Mouse (Mus musculus): ENCODE results near the gene Rapgef4. TPM values are rescaled to one million over a fixed set of nuclear protein-coding genes. Genes with fewer than 3 reads are reported as not detected.

The Rapgef4 gene
- total RNA-seq (2014; rRNA removed; ENCODE audit: low replicate concordance) (5.5 and 11.9 TPM in 2 replicates), polyA plus RNA-seq (2015; fragmentation: Nextera tagmentation; extraction: Ambion mirVana) (5.1 and 5.3 TPM in 2 replicates)

GRCm38 (mm10) chr2:71980771-71981342, at the start of gene Rapgef4:
Gene Rapgef4, plus strand, starts transcription at chr2:71981240.
- H3K9me3 ChIP-seq (replicated peaks; ENCODE audit: control insufficient read depth, low read length): no peaks in the 10 kb centered on the region
- H3K27me3 ChIP-seq (ENCODE audit: control insufficient read depth, insufficient read depth, low read length): peaks cover 11% of the 10 kb centered on the region; the same call in 1 of the 2 replicates
- H3K36me3 ChIP-seq (replicated peaks; ENCODE audit: control insufficient read depth, insufficient read depth, low read length): no peaks in the 10 kb centered on the region
- no peak within 1 kb of the TSS for H3K27ac ChIP-seq (ENCODE audit: low read depth)
- H3K9ac ChIP-seq (replicated peaks; ENCODE audit: low read depth, low read length): peak within 1 kb of the TSS; percentile 58
- no peak for TF ChIP-seq EP300 (IDR thresholded peaks at IDR 0.05; ENCODE audit: low read depth)
- H3K4me1 ChIP-seq (ENCODE audit: control insufficient read depth, insufficient read depth): peaks cover 5% of the 10 kb centered on the region; the same call in 1 of the 2 replicates
- H3K4me2 ChIP-seq (ENCODE audit: low read depth, low read length): peak within 1 kb of the TSS; percentile 92
- no peak for DNase-seq (ENCODE audit: low spot score)
- H3K4me3 ChIP-seq (ENCODE audit: low read depth, low read length): peak within 1 kb of the TSS; percentile 53
- 2% methylated on average over 43 of the region's 52 CpGs for WGBS
- peak; percentile 70 for ATAC-seq (ENCODE audit: insufficient read depth, low read depth)

- Histone ChIP-seq H3K4me2 (ENCODE audit: low read depth, low read length) (no peak overlapping the region), H3K36me3 (replicated peaks; ENCODE audit: control insufficient read depth, insufficient read depth, low read length) (no peaks in the 10 kb centered on the region), H3K9ac (replicated peaks; ENCODE audit: low read depth, low read length) (no peak overlapping the region), H3K27ac (ENCODE audit: low read depth) (no peak overlapping the region), H3K4me1 (ENCODE audit: control insufficient read depth, insufficient read depth) (peaks cover 6% of the 10 kb centered on the region; the same call in 1 of the 2 replicates), H3K27me3 (ENCODE audit: control insufficient read depth, insufficient read depth, low read length) (no peaks in the 10 kb centered on the region), H3K9me3 (replicated peaks; ENCODE audit: control insufficient read depth, low read length) (no peaks in the 10 kb centered on the region), H3K4me3 (ENCODE audit: low read depth, low read length) (no peak overlapping the region)
- WGBS: 79% methylated on average over 8 of the region's 8 CpGs
- DNase-seq (ENCODE audit: low spot score) (no peak), ATAC-seq (ENCODE audit: insufficient read depth, low read depth) (no peak)
- TF ChIP-seq CTCF (IDR thresholded peaks at IDR 0.05; ENCODE audit: low read depth) (no peak), EP300 (IDR thresholded peaks at IDR 0.05; ENCODE audit: low read depth) (no peak)
Observed at GRCm38 (mm10) chr2:71934046-71934445, 47.0 kb upstream of the Rapgef4 start.

GRCm38 (mm10) chr2:71936711-71937110, 44.3 kb upstream of the Rapgef4 start:
- WGBS: 69% methylated on average over 1 of the region's 1 CpGs
- H3K27me3 ChIP-seq (ENCODE audit: control insufficient read depth, insufficient read depth, low read length): no peaks in the 10 kb centered on the region
- no peak for ATAC-seq (ENCODE audit: insufficient read depth, low read depth)

GRCm38 (mm10) chr2:71937649-71938308, 43.3 kb upstream of the Rapgef4 start:
- DNase-seq (ENCODE audit: low spot score) (no peak), ATAC-seq (ENCODE audit: insufficient read depth, low read depth) (no peak)
- Histone ChIP-seq H3K4me1 (ENCODE audit: control insufficient read depth, insufficient read depth) (peaks cover 8% of the 10 kb centered on the region; the same call in 1 of the 2 replicates), H3K9me3 (replicated peaks; ENCODE audit: control insufficient read depth, low read length) (no peaks in the 10 kb centered on the region), H3K27me3 (ENCODE audit: control insufficient read depth, insufficient read depth, low read length) (no peaks in the 10 kb centered on the region), H3K27ac (ENCODE audit: low read depth) (no peak overlapping the region), H3K4me3 (ENCODE audit: low read depth, low read length) (no peak overlapping the region), H3K4me2 (ENCODE audit: low read depth, low read length) (no peak overlapping the region), H3K9ac (replicated peaks; ENCODE audit: low read depth, low read length) (no peak overlapping the region), H3K36me3 (replicated peaks; ENCODE audit: control insufficient read depth, insufficient read depth, low read length) (no peaks in the 10 kb centered on the region)
- TF ChIP-seq EP300 (IDR thresholded peaks at IDR 0.05; ENCODE audit: low read depth) (no peak), CTCF (IDR thresholded peaks at IDR 0.05; ENCODE audit: low read depth) (no peak)
- WGBS: 91% methylated on average over 3 of the region's 3 CpGs

More at GRCm38 (mm10) chr2:71936711-71937110, 44.3 kb upstream of the Rapgef4 start:
- Histone ChIP-seq H3K36me3 (replicated peaks; ENCODE audit: control insufficient read depth, insufficient read depth, low read length) (no peaks in the 10 kb centered on the region), H3K4me2 (ENCODE audit: low read depth, low read length) (no peak overlapping the region), H3K9me3 (replicated peaks; ENCODE audit: control insufficient read depth, low read length) (no peaks in the 10 kb centered on the region), H3K9ac (replicated peaks; ENCODE audit: low read depth, low read length) (no peak overlapping the region), H3K27ac (ENCODE audit: low read depth) (no peak overlapping the region), H3K4me3 (ENCODE audit: low read depth, low read length) (no peak overlapping the region), H3K4me1 (ENCODE audit: control insufficient read depth, insufficient read depth) (peaks cover 8% of the 10 kb centered on the region; the same call in 1 of the 2 replicates)
- TF ChIP-seq EP300 (IDR thresholded peaks at IDR 0.05; ENCODE audit: low read depth) (no peak), CTCF (IDR thresholded peaks at IDR 0.05; ENCODE audit: low read depth) (no peak)
- DNase-seq (ENCODE audit: low spot score): no peak

- Histone ChIP-seq H3K27me3 (ENCODE audit: control insufficient read depth, insufficient read depth, low read length) (no peaks in the 10 kb centered on the region), H3K4me1 (ENCODE audit: control insufficient read depth, insufficient read depth) (peaks cover 8% of the 10 kb centered on the region; the same call in 1 of the 2 replicates), H3K36me3 (replicated peaks; ENCODE audit: control insufficient read depth, insufficient read depth, low read length) (no peaks in the 10 kb centered on the region), H3K27ac (ENCODE audit: low read depth) (peak overlapping the region; percentile 53), H3K4me3 (ENCODE audit: low read depth, low read length) (no peak overlapping the region), H3K9ac (replicated peaks; ENCODE audit: low read depth, low read length) (no peak overlapping the region), H3K9me3 (replicated peaks; ENCODE audit: control insufficient read depth, low read length) (no peaks in the 10 kb centered on the region), H3K4me2 (ENCODE audit: low read depth, low read length) (no peak overlapping the region)
- ATAC-seq (ENCODE audit: insufficient read depth, low read depth) (no peak), DNase-seq (ENCODE audit: low spot score) (peak; percentile 9)
- 21% methylated on average over 6 of the region's 6 CpGs for WGBS
- TF ChIP-seq CTCF (IDR thresholded peaks at IDR 0.05; ENCODE audit: low read depth) (no peak), EP300 (IDR thresholded peaks at IDR 0.05; ENCODE audit: low read depth) (no peak)
Observed at GRCm38 (mm10) chr2:71938716-71939393, 42.2 kb upstream of the Rapgef4 start.
